Mouse (Mus musculus): ENCODE measurements around the gene Toporsl.

- TF ChIP-seq CTCF (IDR thresholded peaks at IDR 0.05; ENCODE audit: borderline replicate concordance, insufficient read depth, low read depth, low read length) = no peak
- no peak for TF ChIP-seq POLR2A (IDR thresholded peaks at IDR 0.05; ENCODE audit: borderline replicate concordance, insufficient read depth, low read length)
Measured at GRCm38 (mm10) chr4:52606923-52607322, 10.8 kb downstream of the Toporsl start.
